Mouse (Mus musculus): ENCODE data around the gene Ccdc134.

GRCm38 (mm10) chr15:82169671-82170070 lies 41.9 kb downstream of the Ccdc134 start:
- no peak for TF ChIP-seq CTCF (IDR thresholded peaks at IDR 0.05; ENCODE audit: control insufficient read depth, insufficient read depth, low read length)
- no peak for TF ChIP-seq POLR2A (IDR thresholded peaks at IDR 0.05; ENCODE audit: borderline replicate concordance, control insufficient read depth, low read depth, low read length)

Data from bone marrow, adult 2 months (tissue).